Mouse (Mus musculus) adipocyte (in vitro differentiated cells): ENCODE data around the gene Afap1.

Experiments used
- DNase-seq: peaks from one replicate; pipeline ENCODE4 v3.0.0-alpha.2; 2016; ENCODE audit warnings: low spot score

Gene Afap1

DNA sequence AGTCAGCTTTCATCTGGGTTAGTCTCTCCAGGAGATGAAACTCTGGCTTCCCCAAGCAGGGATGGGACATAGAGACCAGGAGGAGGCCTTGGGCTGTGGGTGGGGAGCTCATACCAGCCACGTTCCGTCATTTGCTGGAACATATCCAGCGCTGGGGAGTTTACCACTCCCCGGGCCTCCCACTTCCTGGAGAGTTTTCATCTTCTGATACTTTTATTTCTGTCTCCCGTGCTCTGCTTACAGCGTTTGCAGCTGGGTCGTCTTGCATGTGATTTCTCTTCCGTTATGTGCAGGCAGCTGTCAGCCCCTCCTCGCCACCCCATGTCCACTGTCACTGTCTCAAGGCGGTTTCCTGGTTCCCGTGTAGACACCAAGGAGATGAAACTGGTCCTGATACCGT lies 80.7 kb downstream of the Afap1 start:
- DNase-seq = peak; percentile 59

DNA sequence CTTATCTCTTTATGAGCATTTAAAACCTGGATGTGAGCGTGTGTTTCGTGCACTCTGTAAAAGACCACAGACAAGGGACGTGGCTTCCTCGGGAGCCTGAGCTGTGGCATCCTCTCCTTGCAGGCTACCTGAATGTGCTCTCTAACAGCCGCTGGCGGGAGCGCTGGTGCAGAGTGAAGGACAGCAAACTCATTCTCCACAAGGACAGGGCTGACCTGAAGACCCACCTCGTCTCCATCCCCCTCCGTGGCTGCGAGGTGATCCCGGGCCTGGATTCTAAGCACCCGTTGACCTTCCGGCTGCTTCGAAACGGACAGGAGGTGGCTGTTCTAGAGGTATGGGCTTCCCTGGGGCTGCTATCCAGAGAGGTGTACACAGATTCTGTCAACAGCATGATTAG lies 81.1 kb downstream of the Afap1 start:
- DNase-seq = no peak

- peak; percentile 78 for DNase-seq
These were observed 82.6 kb downstream of the Afap1 start for GRCm38 (mm10) chr5:35975681-35976080.

- no peak for DNase-seq
These were observed 87.4 kb downstream of the Afap1 start for GRCm38 (mm10) chr5:35980542-35980941.

GRCm38 (mm10) chr5:35981341-35981740 lies 88.2 kb downstream of the Afap1 start:
- DNase-seq = peak; percentile 55

DNA sequence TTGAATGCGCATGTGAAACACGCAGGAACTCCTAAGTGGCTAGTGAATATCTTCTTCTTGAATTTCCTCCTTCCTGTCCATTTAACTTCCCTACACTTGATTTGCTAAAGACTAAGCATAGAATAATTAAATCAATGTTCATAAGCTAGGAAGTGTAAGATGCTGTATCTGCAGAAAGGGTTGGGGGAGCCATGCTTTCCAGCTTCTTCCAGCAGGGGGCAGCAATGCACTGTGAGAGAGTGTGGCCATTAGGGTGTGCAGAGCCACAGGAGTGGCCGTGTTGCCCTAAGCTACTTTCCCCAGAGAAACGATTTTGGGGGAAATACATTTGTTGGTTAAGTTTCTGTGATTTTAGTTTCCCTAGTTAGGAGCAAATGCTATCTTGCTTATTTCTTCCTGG lies 88.9 kb downstream of the Afap1 start:
- DNase-seq = peak; percentile 73

GRCm38 (mm10) chr5:35985611-35986010 lies 92.5 kb downstream of the Afap1 start:
- no peak for DNase-seq

DNA sequence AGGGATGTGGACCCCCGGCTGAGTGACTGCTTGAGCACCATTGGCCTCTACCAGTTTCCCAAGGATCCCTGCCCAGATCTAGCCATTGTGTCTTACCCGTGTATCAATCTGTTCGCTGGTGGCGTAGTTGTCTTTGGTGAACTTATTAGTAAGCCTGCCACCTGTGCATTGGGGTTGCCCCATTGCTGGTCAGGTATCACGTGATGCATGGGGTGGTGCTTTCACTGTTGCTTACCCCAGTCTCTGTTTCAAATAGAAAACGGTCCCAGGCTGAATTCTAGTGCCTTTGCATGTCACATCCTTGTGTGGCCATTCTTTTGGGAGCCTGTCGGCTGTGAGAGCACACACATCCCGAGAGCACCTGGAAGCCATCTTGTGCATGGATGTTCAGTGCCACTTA lies 95.0 kb downstream of the Afap1 start:
- DNase-seq = no peak

DNA sequence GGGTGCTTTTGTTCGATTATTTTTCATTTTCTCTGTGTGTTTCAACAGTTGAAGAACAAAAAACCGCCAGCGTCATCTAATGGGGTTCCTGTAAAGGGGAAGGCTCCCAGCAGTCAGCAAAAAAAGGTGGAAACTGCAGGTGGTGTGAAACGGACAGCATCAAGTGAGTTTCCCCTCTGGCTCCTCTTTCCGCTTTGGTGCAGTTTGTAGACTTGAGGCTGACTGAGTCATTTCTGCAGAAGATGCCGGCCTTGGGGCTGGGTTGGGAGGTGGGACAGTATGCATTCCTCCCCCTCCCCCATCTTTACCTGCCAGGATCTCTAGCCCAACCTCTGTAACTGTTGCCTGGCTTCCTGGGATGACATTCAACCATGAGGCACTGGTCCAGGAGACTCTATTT lies 96.4 kb downstream of the Afap1 start:
- no peak for DNase-seq

GRCm38 (mm10) chr5:35989986-35990735 lies 97.0 kb downstream of the Afap1 start:
- no peak for DNase-seq

GRCm38 (mm10) chr5:36003797-36004196 lies 110.7 kb downstream of the Afap1 start:
- DNase-seq = no peak

GRCm38 (mm10) chr5:36006106-36006505 lies 113.0 kb downstream of the Afap1 start:
- DNase-seq = no peak

GRCm38 (mm10) chr5:36006586-36006985 lies 113.5 kb downstream of the Afap1 start:
- no peak for DNase-seq

DNA sequence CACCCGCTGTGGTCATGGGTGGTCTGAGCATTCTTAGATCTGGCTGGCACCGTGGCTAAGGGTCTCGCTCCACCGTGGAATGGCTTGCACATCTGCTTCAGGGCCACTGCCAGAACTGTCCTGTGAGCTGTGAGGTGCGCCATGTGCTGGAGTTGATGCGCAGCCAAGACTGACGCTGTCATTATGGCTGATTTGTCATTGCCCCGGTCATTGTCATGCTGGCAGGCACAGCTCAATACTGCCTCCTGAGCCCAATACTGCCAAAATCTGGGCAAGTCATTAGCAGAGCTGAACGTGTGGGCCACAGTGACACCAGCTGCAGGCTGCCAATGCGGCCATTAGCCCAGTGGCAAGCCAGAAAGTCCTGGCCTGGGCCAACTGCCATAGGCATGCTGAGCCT lies 114.5 kb downstream of the Afap1 start:
- DNase-seq = peak; percentile 8

DNA sequence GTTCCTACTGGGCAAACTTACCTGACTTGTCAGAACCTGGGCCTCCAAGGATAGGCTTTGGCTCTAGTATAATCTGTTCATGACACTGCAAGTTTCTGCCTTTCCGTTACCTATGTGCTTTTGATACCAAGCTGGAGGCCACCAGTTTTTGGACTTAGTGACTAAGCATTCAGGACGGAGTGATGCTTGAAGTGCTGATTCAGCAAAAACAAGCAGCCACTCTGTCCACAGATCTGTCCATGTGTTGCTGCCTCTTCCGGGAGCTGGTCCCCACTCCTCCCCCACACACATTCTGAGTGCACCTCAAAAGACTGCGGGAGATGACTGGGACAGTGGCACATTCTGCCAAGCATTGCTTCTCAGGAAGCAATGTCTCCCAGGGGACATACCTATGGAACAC lies 116.3 kb downstream of the Afap1 start:
- no peak for DNase-seq

- DNase-seq = peak; percentile 43
These were observed 125.2 kb downstream of the Afap1 start for GRCm38 (mm10) chr5:36018366-36018765.

GRCm38 (mm10) chr5:36021091-36021490 lies 128.0 kb downstream of the Afap1 start:
- DNase-seq = no peak

DNA sequence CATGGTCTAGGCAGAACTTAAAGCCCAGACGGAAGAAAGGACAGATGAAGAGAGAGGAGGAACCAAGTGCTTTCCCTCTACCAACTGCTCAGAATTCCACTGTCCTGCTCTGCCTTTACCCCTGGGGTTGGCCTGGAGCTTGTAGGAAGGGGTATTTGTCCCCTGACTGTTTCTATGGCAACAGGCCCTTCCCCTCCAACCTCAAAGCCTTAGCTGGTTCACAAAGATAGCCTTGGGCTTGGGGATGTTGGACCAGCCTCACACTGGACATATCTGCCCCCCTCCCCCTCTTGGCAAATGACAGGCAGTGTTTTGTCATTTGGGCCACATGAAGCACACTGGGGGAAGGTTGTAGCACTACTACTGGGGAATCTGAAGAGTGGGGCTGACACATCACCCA lies 129.2 kb downstream of the Afap1 start:
- no peak for DNase-seq

GRCm38 (mm10) chr5:36024003-36024685 lies 131.0 kb downstream of the Afap1 start:
- DNase-seq = no peak

DNA sequence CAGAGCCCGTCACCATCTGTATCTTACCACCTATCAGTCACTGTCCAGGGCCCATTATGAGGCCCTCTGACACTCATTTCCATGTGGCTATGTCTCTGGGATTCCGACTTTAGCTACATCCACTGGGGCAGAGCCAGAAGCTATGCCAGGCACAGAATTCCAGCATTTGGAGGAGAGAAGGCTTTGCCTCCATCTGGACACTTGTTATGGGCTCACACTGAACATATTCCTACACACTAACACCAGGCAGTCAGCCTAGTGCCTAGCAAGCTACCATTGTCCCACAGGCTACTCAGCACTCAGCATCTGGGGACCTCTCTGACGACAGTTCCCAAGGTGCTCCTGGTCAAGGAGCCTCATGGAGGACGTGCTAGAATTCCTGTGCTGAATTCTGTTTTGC lies 132.0 kb downstream of the Afap1 start:
- no peak for DNase-seq

GRCm38 (mm10) chr5:36033531-36034426 lies 140.7 kb downstream of the Afap1 start:
- peak; percentile 80 for DNase-seq

GRCm38 (mm10) chr5:36039596-36039995 lies 146.5 kb downstream of the Afap1 start:
- peak; percentile 19 for DNase-seq
